Mouse (Mus musculus) subcutaneous adipose tissue, adult 2 months (tissue): Measurements from ENCODE around the gene 4930469K13Rik. TPM values are rescaled to one million over a fixed set of nuclear protein-coding genes. Genes with fewer than 3 reads are reported as not detected.

Experiments
- polyA plus RNA-seq: library from polyadenylated mRNA; depleted of rRNA; stranded (reverse); fragments of >200 nt; gene quantifications from 2 replicates; pipeline ENCODE4 v1.2.3, GENCODE M21; 2012; ENCODE audit warnings: low replicate concordance; rRNA removed

4930469K13Rik gene
- polyA plus RNA-seq: 0.33 TPM in 1 of 2 replicates, not detected in the other

GRCm38 (mm10) chr11:34098422-34098821, at the start of gene 4930469K13Rik:
Gene 4930469K13Rik (minus strand): TSS chr11:34098554.

GRCm38 (mm10) chr11:34046767-34047541, 51.4 kb downstream of the 4930469K13Rik start, which contains the start of gene Lcp2:
Gene Lcp2 (plus strand): TSS chr11:34046920.

GRCm38 (mm10) chr11:33992938-33993337, 105.4 kb downstream of the 4930469K13Rik start, which contains the start of gene Kcnip1:
Gene Kcnip1 (minus strand): TSS chr11:33993152.

GRCm38 (mm10) chr11:33962688-33963407, 135.5 kb downstream of the 4930469K13Rik start, which contains the start of gene Kcnmb1:
Gene Kcnmb1 (plus strand): TSS chr11:33963013.

Other genes starting within 250 kb of the 4930469K13Rik start
- gene Kcnmb1, start 135.5 kb downstream of the 4930469K13Rik start, polyA plus RNA-seq: 1.1 and 8.6 TPM in 2 replicates
- 9.7 TPM in 1 of 2 replicates, not detected in the other for gene Kcnip1, start 105.4 kb downstream of the 4930469K13Rik start, polyA plus RNA-seq
- 4.9 and 8.6 TPM in 2 replicates for gene Lcp2, start 51.6 kb downstream of the 4930469K13Rik start, polyA plus RNA-seq
- 0.06 TPM in 1 of 2 replicates, not detected in the other for gene Foxi1, start 109.5 kb upstream of the 4930469K13Rik start, polyA plus RNA-seq
- 0.08 TPM in 1 of 2 replicates, not detected in the other for gene Fam196b, start 216.3 kb upstream of the 4930469K13Rik start, polyA plus RNA-seq